Mouse (Mus musculus) layer of hippocampus, adult 9-11 months (tissue): ENCODE data around the gene Gid4.
A peak's percentile ranks its signal among the peaks of the same experiment; 100 is the strongest.
"Not testable (repeated sequence)": the region's sequence is repeated elsewhere in the genome, so short reads cannot be mapped to it uniquely, and the experiment has no call there.

Experiments
- DNase-seq: peaks from one replicate; pipeline ENCODE4 v3.0.0; 2022

Gene Gid4

GRCm38 (mm10) chr11:60435133-60435532 lies 18.2 kb downstream of the Gid4 start:
- DNase-seq, result no peak

DNA sequence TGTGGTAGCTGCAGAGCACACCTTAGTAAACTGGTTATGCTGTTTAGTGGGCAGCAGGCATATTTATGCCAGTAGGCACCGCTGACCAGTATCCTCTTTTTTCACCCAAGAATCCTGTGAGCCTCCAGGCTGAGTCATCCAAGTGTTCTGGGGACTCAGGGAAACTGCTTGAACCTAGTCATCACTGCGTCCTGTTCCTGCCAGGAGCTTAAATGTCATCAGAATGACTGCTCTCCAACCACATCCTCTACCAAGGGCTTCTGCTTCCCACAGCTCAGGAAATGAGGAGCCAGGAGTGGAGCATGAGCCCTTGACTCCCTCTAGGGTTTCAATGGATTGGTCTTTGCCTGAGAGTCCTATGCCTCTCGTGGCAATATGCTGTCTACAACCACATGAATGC lies 19.7 kb downstream of the Gid4 start:
- no peak for DNase-seq

DNA sequence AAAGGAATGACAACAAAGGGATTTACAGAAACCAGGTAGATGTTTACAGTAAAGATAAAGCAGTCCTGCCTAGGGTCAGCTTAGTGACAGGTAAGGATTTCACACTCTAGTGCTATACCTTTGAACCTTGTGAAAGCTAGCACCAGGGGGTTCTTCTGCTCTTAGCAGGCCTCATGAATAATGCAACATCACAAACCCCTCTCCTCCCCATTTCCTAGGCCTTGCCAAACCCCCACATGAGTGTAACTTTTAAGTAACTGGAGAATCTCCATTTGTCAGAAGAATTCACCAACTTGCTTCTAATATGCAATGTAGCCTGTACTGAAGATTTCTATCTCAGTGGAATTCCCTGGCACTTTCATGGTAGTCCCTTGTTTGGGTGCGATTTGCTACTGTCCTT lies 22.7 kb downstream of the Gid4 start:
- not testable (repeated sequence) for DNase-seq

DNA sequence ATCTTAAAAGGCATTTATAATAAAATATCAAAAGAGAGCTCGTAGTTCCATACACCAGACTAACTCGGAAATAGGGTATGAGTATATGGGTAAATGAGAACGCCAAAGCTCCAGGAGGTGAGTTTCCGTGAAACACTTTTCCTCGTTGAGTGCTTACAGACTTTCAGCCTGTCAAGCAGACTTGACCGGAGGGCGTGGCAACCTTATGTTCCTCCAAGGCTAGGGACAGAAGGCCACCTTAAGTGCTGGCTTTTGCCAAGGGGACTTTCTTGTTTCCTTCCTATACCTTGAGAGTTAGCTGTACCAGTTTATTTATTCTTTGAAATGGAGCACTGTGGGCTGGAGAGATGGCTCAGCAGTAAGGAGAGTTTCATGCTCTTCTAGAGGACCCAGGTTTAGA lies 23.2 kb downstream of the Gid4 start:
- DNase-seq, result no peak

- peak; percentile 44 for DNase-seq
Observed at GRCm38 (mm10) chr11:60442896-60443295, 26.0 kb downstream of the Gid4 start.

GRCm38 (mm10) chr11:60444007-60444406 lies 27.1 kb downstream of the Gid4 start:
- no peak for DNase-seq

DNA sequence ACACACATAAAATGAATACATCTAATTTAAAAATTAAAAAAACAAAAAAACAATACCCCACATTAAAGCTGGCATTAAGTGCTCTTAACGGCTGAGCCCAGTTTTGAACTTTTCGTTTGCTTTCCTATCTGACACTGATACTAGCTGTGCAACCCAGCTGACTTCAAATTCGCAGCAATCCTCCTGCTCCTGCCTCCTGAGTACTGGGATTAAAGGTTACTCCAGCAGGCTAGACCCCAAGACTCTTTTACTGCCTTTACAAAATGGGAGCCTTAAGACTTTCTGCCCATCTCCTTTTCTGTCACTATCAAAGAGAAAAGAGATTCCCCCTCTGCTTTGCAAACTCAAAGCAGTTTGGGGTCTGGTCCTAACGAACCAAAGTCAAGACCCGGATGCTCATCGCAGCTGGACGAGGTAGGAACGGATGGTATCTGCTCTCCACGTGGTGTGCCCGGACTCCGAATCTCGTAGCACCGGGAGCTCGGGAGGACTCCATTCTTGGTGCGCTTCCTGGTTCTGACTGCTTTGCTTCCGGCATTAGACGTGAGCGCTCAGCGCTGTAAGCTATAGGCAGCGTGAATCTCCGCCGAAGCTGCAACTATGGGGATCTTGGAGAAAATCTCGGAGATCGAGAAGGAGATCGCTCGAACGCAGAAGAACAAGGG lies 37.3 kb downstream of the Gid4 start, which contains the start of gene Drg2:
TSS of gene Drg2 (plus strand) at position 512 of the 665 bp plus-strand sequence.
- peak; percentile 80 for DNase-seq

- no peak for DNase-seq
Observed at GRCm38 (mm10) chr11:60454745-60455087, 37.8 kb downstream of the Gid4 start.

GRCm38 (mm10) chr11:60457973-60458372 lies 41.0 kb downstream of the Gid4 start:
- no peak for DNase-seq

- DNase-seq, result no peak
Observed at GRCm38 (mm10) chr11:60465943-60466380, 49.0 kb downstream of the Gid4 start.

DNA sequence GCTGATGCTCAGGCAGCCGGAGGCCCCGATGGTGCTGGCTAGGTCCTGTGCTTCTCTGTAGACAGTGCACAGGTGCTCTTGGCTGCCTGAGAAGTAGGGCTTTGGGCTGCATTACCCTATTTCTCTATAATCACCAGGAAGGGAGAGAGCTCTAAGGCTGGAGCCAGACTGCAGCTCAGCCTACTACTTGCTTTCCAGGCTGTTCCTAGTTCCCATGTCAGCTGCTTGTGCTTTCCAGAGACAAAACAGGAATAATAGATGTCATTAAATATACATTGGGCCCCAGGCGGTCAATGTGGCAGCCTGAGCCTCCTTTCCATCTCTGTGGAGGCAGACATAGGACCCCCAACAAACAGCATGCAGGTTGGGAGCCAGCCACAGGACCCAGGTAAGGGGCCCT lies 52.1 kb downstream of the Gid4 start, which contains the start of gene Myo15:
TSS of gene Myo15 (plus strand) at position 301 of the 400 bp plus-strand sequence.
- DNase-seq, result no peak

- no peak for DNase-seq
Observed at GRCm38 (mm10) chr11:60470743-60471142, 53.8 kb downstream of the Gid4 start.

GRCm38 (mm10) chr11:60474534-60474933 lies 57.6 kb downstream of the Gid4 start:
- no peak for DNase-seq

- DNase-seq, result no peak
Observed at GRCm38 (mm10) chr11:60475668-60476362, 58.9 kb downstream of the Gid4 start.

- no peak for DNase-seq
Observed at GRCm38 (mm10) chr11:60478121-60478520, 61.2 kb downstream of the Gid4 start.

DNA sequence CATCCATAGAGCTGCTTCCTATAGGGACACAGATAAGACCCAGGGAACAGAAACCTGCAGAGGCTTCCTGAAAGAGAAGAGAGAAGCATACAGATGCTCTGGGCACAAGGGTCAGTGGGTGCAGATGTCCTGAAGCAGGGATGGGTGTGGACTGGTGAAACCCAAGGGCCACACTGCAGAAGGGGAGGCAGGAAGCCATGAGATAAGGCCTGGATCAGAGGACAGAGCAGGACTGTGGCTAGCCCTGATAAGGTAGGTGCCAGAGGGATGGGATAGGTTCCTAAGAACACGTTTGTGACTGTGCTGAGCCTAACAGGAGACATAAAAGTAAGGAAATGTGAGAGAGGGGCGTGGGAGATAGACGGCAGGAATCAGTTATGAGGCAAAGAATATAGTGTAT lies 69.3 kb downstream of the Gid4 start:
- no peak for DNase-seq

- DNase-seq, result no peak
Observed at GRCm38 (mm10) chr11:60492726-60493125, 75.8 kb downstream of the Gid4 start.

DNA sequence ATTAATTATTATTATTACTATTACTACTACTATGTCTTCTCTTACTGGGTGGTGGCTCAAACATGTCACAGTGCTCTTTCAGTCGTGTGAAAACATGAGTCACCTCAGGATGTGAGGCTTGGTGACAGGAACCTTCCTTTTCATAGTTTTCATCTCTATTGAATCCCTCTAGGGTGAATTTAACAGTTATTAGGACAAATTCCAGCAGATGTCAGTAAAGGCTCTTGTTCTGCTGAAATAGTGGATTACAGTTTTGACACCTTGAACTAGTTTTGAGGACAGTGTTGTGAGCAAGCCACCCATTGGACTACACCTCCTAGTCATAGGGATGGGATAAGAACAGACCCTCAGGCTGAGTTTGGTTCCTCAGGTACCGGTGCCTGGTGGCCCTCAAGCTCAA lies 78.7 kb downstream of the Gid4 start:
- DNase-seq, result no peak
